Mouse (Mus musculus) left cerebral cortex, adult 2 months (tissue): Measurements from ENCODE around the gene Olfr20. TPM values are rescaled to one million over a fixed set of nuclear protein-coding genes. Genes with fewer than 3 reads are reported as not detected.

Experiments used
- DNase-seq, 2 experiments: peaks; one replicate each; pipeline ENCODE4 v3.0.0; 2021 to 2022; ENCODE audit warnings: low spot score in 2 of 2, mixed read lengths in 1 of 2; ENCODE audit errors: extremely low spot score in 1 of 2
- H3K27ac ChIP-seq: fragments of 200-600 bp; 2 replicates; pipeline ENCODE4 v1.8.1; 2022
- H3K4me3 ChIP-seq: fragments of 200-600 bp; 2 replicates; pipeline ENCODE4 v1.8.1; 2022
- CTCF ChIP-seq: fragments of 200-600 bp; IDR thresholded peaks from 2 replicates; pipeline ENCODE4 v1.8.1; 2022; ENCODE audit warnings: antibody characterized with exemption, mild to moderate bottlenecking, moderate library complexity
- intact Hi-C: fragments of 180-260 bp; cut with DNase I; formaldehyde crosslinking; loops from one replicate; pipeline ENCODE4 v1.15.1; 2025
- total RNA-seq, 2 experiments: library from RNA; stranded (reverse); gene quantifications; 2 replicates each; pipeline ENCODE4 v1.2.3; 2021

The Olfr20 gene
- total RNA-seq, 2 experiments from 2014 or later, result not detected

DNA sequence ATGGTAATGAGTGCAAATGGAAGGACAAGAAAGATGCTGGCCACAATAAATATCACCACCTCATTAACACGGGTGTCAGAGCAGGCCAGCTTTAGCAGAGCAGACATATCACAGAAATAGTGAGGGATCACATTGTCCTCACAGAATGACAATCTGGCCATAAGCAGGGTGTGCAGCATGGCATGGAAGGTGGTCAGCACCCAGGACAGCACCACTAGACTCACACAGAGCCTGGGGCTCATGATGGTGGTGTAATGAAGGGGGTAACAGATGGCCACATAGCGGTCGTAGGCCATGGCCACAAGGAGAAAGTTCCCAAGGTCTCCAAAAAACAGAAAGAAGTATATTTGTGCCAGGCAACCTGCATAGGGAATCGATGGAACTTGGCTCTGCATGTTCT lies 44.8 kb downstream of the Olfr20 start:
- intact Hi-C loops, result no loop called here
- DNase-seq, result no peak
- no peak overlapping the region for H3K4me3 ChIP-seq
- H3K27ac ChIP-seq, result no peak overlapping the region
- no peak for TF ChIP-seq CTCF

DNA sequence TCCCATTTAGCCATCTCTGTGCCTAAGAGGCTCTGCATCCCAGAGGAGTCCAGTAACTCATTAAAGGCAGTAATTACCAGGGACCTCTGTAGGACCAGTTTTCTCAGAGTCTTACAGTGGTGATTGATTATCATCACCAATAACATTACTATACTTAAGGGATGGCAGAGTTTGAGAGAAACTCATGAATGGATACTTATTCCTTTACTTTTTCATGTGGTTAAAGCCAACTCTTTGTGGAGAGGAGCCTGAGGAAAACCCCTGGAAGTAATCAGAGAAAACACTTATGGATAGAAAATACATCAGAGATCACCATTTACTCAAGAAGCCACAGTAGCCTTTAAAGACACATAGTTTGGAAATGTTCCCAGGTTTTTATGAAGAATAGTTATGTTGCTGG lies 48.9 kb downstream of the Olfr20 start, which contains the start of gene Olfr1:
TSS of gene Olfr1 (minus strand) at position 101 of the 400 bp plus-strand sequence.
- TF ChIP-seq CTCF, result no peak
- no peak within 1 kb of the TSS for H3K27ac ChIP-seq
- no peak for DNase-seq
- intact Hi-C loops, result no loop called here
- H3K4me3 ChIP-seq, result no peak within 1 kb of the TSS

Other genes starting within 250 kb of the Olfr20 start
- under 1 TPM in 1 of 2 experiments, not detected in 1; 0.19 TPM for gene Haspin, start 212.5 kb upstream of the Olfr20 start, total RNA-seq
- gene P2rx5, start 190.4 kb upstream of the Olfr20 start, total RNA-seq, result 1 to 10 TPM in 1 of 2 experiments, under 1 TPM in 1; 0.70 to 1.1 TPM
- gene Emc6, start 173.7 kb upstream of the Olfr20 start, total RNA-seq, result 10 to 100 TPM; 54.6 to 55.2 TPM
- gene Tax1bp3, start 173.7 kb upstream of the Olfr20 start, total RNA-seq, result 1 to 10 TPM; 9.4 to 9.6 TPM
- 10 to 100 TPM; 19.3 to 20.2 TPM for gene Ctns, start 151.7 kb upstream of the Olfr20 start, total RNA-seq
- gene Shpk, start 151.3 kb upstream of the Olfr20 start, total RNA-seq, result 1 to 10 TPM; 2.7 to 2.9 TPM
- under 1 TPM in 1 of 2 experiments, not detected in 1; 0.27 TPM for gene Trpv1, start 116.5 kb upstream of the Olfr20 start, total RNA-seq
- gene Trpv3, start 83.4 kb upstream of the Olfr20 start, total RNA-seq, result under 1 TPM; 0.26 to 0.50 TPM
- gene Aspa, start 21.2 kb upstream of the Olfr20 start, total RNA-seq, result 10 to 100 TPM in 1 of 2 experiments, 1 to 10 TPM in 1; 8.9 to 10.4 TPM
- gene Gm49340, start 21.0 kb upstream of the Olfr20 start, total RNA-seq, result not detected
- not detected for gene Spata22, start 21.0 kb upstream of the Olfr20 start, total RNA-seq
- not detected for gene Olfr376, start 20.5 kb downstream of the Olfr20 start, total RNA-seq
- gene Olfr1, start 48.8 kb downstream of the Olfr20 start, total RNA-seq, result not detected
- gene Olfr378, start 77.7 kb downstream of the Olfr20 start, total RNA-seq, result not detected
- gene Olfr380, start 106.7 kb downstream of the Olfr20 start, total RNA-seq, result not detected
- not detected for gene Olfr381, start 140.8 kb downstream of the Olfr20 start, total RNA-seq
- not detected for gene Olfr382, start 166.4 kb downstream of the Olfr20 start, total RNA-seq
- not detected for gene Olfr385, start 242.2 kb downstream of the Olfr20 start, total RNA-seq
- gene Olfr384, start 247.8 kb downstream of the Olfr20 start, total RNA-seq, result not detected